Mouse (Mus musculus): Measurements from ENCODE around the gene Ryr1. TPM values are rescaled to one million over a fixed set of nuclear protein-coding genes. Genes with fewer than 3 reads are reported as not detected.
"Not testable (repeated sequence)": the region's sequence is repeated elsewhere in the genome, so short reads cannot be mapped to it uniquely, and the experiment has no call there.

Ryr1 gene
- polyA plus RNA-seq, 1 experiment from 2014 or later = 0.03 TPM

- Histone ChIP-seq H3K36me3 (ENCODE audit: inconsistent target) (no peaks in the 10 kb centered on the region), H3K79me2 (ENCODE audit: inconsistent target) (no peaks in the 10 kb centered on the region), H3K27ac (no peak overlapping the region), H3K4me3 (ENCODE audit: inconsistent target) (no peak overlapping the region)
- 86% methylated on average over 8 of the region's 9 CpGs for WGBS (ENCODE audit: missing documents)
Measured at GRCm38 (mm10) chr7:29076977-29077376, 48.0 kb downstream of the Ryr1 start.

- no peak overlapping the region for H3K27ac ChIP-seq
- H3K4me3 ChIP-seq (ENCODE audit: inconsistent target) = no peak overlapping the region
- no peaks in the 10 kb centered on the region for H3K36me3 ChIP-seq (ENCODE audit: inconsistent target)
- WGBS (ENCODE audit: missing documents) = 76% methylated on average over 6 of the region's 6 CpGs
- H3K79me2 ChIP-seq (ENCODE audit: inconsistent target) = no peaks in the 10 kb centered on the region
Measured at GRCm38 (mm10) chr7:29075208-29075607, 49.8 kb downstream of the Ryr1 start.

GRCm38 (mm10) chr7:29072689-29073088 lies 52.3 kb downstream of the Ryr1 start:
- no peaks in the 10 kb centered on the region for H3K36me3 ChIP-seq (ENCODE audit: inconsistent target)
- H3K4me3 ChIP-seq (ENCODE audit: inconsistent target) = no peak overlapping the region
- 59% methylated on average over 10 of the region's 11 CpGs for WGBS (ENCODE audit: missing documents)
- no peaks in the 10 kb centered on the region for H3K79me2 ChIP-seq (ENCODE audit: inconsistent target)
- no peak overlapping the region for H3K27ac ChIP-seq

GRCm38 (mm10) chr7:29071169-29071891 lies 53.6 kb downstream of the Ryr1 start:
- Histone ChIP-seq H3K36me3 (ENCODE audit: inconsistent target) (no peaks in the 10 kb centered on the region), H3K79me2 (ENCODE audit: inconsistent target) (no peaks in the 10 kb centered on the region), H3K27ac (no peak overlapping the region), H3K4me3 (ENCODE audit: inconsistent target) (no peak overlapping the region)
- WGBS (ENCODE audit: missing documents) = 26% methylated on average over 42 of the region's 42 CpGs

GRCm38 (mm10) chr7:29070364-29071168 lies 54.4 kb downstream of the Ryr1 start:
- Histone ChIP-seq H3K79me2 (ENCODE audit: inconsistent target) (no peaks in the 10 kb centered on the region), H3K36me3 (ENCODE audit: inconsistent target) (no peaks in the 10 kb centered on the region), H3K27ac (no peak overlapping the region), H3K4me3 (ENCODE audit: inconsistent target) (no peak overlapping the region)
- 87% methylated on average over 12 of the region's 12 CpGs for WGBS (ENCODE audit: missing documents)

GRCm38 (mm10) chr7:29067758-29068157 lies 57.2 kb downstream of the Ryr1 start:
- Histone ChIP-seq H3K79me2 (ENCODE audit: inconsistent target) (no peaks in the 10 kb centered on the region), H3K4me3 (ENCODE audit: inconsistent target) (no peak overlapping the region), H3K36me3 (ENCODE audit: inconsistent target) (no peaks in the 10 kb centered on the region), H3K27ac (no peak overlapping the region)
- 36% methylated on average over 13 of the region's 15 CpGs for WGBS (ENCODE audit: missing documents)

GRCm38 (mm10) chr7:29063476-29063875 lies 61.5 kb downstream of the Ryr1 start:
- H3K27ac ChIP-seq; H3K79me2 ChIP-seq (ENCODE audit: inconsistent target); H3K4me3 ChIP-seq (ENCODE audit: inconsistent target); H3K36me3 ChIP-seq (ENCODE audit: inconsistent target): not testable (repeated sequence)
- 77% methylated on average over 7 of the region's 7 CpGs for WGBS (ENCODE audit: missing documents)

GRCm38 (mm10) chr7:29061522-29062037 lies 63.4 kb downstream of the Ryr1 start:
- no peaks in the 10 kb centered on the region for H3K79me2 ChIP-seq (ENCODE audit: inconsistent target)
- WGBS (ENCODE audit: missing documents) = 32% methylated on average over 18 of the region's 19 CpGs
- H3K36me3 ChIP-seq (ENCODE audit: inconsistent target) = no peaks in the 10 kb centered on the region
- no peak overlapping the region for H3K4me3 ChIP-seq (ENCODE audit: inconsistent target)
- H3K27ac ChIP-seq = no peak overlapping the region

- Histone ChIP-seq H3K4me3 (ENCODE audit: inconsistent target) (no peak overlapping the region), H3K27ac (no peak overlapping the region), H3K79me2 (ENCODE audit: inconsistent target) (no peaks in the 10 kb centered on the region), H3K36me3 (ENCODE audit: inconsistent target) (no peaks in the 10 kb centered on the region)
- WGBS (ENCODE audit: missing documents) = 81% methylated on average over 17 of the region's 19 CpGs
Measured at GRCm38 (mm10) chr7:29059445-29059844, 65.5 kb downstream of the Ryr1 start.

- 15% methylated on average over 19 of the region's 19 CpGs for WGBS (ENCODE audit: missing documents)
- no peak overlapping the region for H3K4me3 ChIP-seq (ENCODE audit: inconsistent target)
- H3K27ac ChIP-seq = no peak overlapping the region
- H3K79me2 ChIP-seq (ENCODE audit: inconsistent target) = no peaks in the 10 kb centered on the region
- H3K36me3 ChIP-seq (ENCODE audit: inconsistent target) = no peaks in the 10 kb centered on the region
Measured at GRCm38 (mm10) chr7:29052821-29053220, 72.2 kb downstream of the Ryr1 start.

- Histone ChIP-seq H3K79me2 (ENCODE audit: inconsistent target) (no peaks in the 10 kb centered on the region), H3K4me3 (ENCODE audit: inconsistent target) (no peak overlapping the region), H3K36me3 (ENCODE audit: inconsistent target) (no peaks in the 10 kb centered on the region), H3K27ac (no peak overlapping the region)
- WGBS (ENCODE audit: missing documents) = 69% methylated on average over 2 of the region's 2 CpGs
Measured at GRCm38 (mm10) chr7:29050797-29051196, 74.2 kb downstream of the Ryr1 start.

GRCm38 (mm10) chr7:29048615-29049014 lies 76.4 kb downstream of the Ryr1 start:
- 60% methylated on average over 11 of the region's 11 CpGs for WGBS (ENCODE audit: missing documents)
- no peak overlapping the region for H3K27ac ChIP-seq
- H3K4me3 ChIP-seq (ENCODE audit: inconsistent target) = no peak overlapping the region
- H3K79me2 ChIP-seq (ENCODE audit: inconsistent target) = no peaks in the 10 kb centered on the region
- H3K36me3 ChIP-seq (ENCODE audit: inconsistent target) = no peaks in the 10 kb centered on the region

GRCm38 (mm10) chr7:29048070-29048469 lies 76.9 kb downstream of the Ryr1 start:
- 91% methylated on average over 3 of the region's 3 CpGs for WGBS (ENCODE audit: missing documents)
- Histone ChIP-seq H3K4me3 (ENCODE audit: inconsistent target) (no peak overlapping the region), H3K36me3 (ENCODE audit: inconsistent target) (no peaks in the 10 kb centered on the region), H3K79me2 (ENCODE audit: inconsistent target) (no peaks in the 10 kb centered on the region), H3K27ac (no peak overlapping the region)

GRCm38 (mm10) chr7:29046533-29046932 lies 78.4 kb downstream of the Ryr1 start:
- Histone ChIP-seq H3K4me3 (ENCODE audit: inconsistent target) (no peak overlapping the region), H3K79me2 (ENCODE audit: inconsistent target) (no peaks in the 10 kb centered on the region), H3K27ac (no peak overlapping the region), H3K36me3 (ENCODE audit: inconsistent target) (no peaks in the 10 kb centered on the region)
- WGBS (ENCODE audit: missing documents) = 26% methylated on average over 12 of the region's 12 CpGs

GRCm38 (mm10) chr7:29044302-29044701 lies 80.7 kb downstream of the Ryr1 start:
- Histone ChIP-seq H3K79me2 (ENCODE audit: inconsistent target) (no peaks in the 10 kb centered on the region), H3K27ac (peak overlapping the region; percentile 62; the same call in 1 of the 2 replicates), H3K4me3 (ENCODE audit: inconsistent target) (no peak overlapping the region), H3K36me3 (ENCODE audit: inconsistent target) (no peaks in the 10 kb centered on the region)
- 87% methylated on average over 9 of the region's 9 CpGs for WGBS (ENCODE audit: missing documents)

Data from macrophage (primary cell).